Mouse (Mus musculus): ENCODE results near the gene Xlr3b. TPM values are rescaled to one million over a fixed set of nuclear protein-coding genes. Genes with fewer than 3 reads are reported as not detected.

Gene Xlr3b
- polyA plus RNA-seq (2012; fragmentation: generic; extraction: Trizol): not detected

DNA sequence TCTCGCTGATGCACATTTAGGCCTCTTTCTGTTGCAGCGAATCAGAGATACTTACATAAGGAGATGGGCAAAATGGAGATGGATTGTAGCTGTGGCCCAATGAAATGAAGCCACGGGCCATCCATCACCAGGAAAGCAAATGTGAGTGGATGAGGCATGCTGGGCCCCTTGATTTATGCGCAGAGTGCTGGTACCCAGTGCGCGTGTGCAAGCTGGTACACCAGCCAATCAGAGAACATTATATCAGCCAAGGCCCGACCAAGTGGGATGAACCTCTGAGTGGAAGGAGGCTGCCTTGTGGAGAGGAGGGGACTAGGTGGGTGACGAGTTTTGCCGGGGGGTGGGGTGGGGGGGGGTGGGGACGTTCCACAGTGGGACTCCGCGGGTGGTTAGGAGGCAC, at the start of gene Xlr3b:
TSS of gene Xlr3b (plus strand) at position 274 of the 400 bp plus-strand sequence.

GRCm38 (mm10) chrX:73148496-73148895, 43.5 kb upstream of the Xlr3b start, which contains the start of gene Xlr5b:
Xlr5b (plus strand) TSS chrX:73148796.

DNA sequence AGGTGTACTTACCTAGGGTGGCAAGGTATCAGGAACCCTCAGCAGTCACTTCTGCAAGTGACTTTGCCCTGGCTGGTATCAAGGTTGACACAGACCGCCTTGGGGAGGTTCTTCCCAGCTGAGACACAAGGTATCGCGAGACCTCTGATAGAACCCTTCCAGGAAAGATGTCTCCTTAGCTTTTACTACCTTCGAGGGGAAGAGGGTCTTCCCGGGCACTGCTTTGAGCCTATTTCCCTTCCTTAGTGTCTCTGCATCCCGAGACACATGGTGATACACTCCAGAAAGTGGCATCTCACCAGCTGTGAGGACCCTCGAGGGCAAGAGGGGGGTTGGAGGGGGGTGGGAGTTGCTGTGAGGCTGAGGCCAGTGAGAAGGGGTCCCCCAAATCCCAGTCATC, 42.7 kb upstream of the Xlr3b start, which contains the start of gene DXBay18:
TSS of gene DXBay18 (minus strand) at position 101 of the 400 bp plus-strand sequence.

DNA sequence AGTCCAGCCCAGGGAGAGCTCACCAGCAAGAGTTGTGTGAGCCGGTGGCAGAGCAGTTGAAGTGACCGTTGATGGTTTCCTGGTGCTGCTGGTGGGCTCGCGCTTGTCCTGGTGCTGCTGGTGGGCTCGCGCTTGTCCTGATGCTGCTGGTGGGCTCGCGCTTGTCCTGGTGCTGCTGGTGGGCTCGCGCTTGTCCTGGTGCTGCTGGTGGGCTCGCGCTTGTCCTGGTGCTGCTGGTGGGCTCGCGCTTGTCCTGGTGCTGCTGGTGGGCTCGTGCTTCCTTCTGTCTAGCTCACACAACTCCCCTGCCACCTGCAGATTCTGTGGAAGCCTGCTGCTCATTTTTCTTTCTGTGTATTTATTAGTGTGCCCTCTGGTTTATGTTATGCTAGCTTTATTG, 15.1 kb upstream of the Xlr3b start, which contains the start of gene Spin2d:
TSS of gene Spin2d (minus strand) at position 101 of the 400 bp plus-strand sequence.

GRCm38 (mm10) chrX:73213819-73214564, 22.0 kb downstream of the Xlr3b start, which contains the start of gene Xlr4b:
Xlr4b (plus strand) TSS chrX:73214333.

DNA sequence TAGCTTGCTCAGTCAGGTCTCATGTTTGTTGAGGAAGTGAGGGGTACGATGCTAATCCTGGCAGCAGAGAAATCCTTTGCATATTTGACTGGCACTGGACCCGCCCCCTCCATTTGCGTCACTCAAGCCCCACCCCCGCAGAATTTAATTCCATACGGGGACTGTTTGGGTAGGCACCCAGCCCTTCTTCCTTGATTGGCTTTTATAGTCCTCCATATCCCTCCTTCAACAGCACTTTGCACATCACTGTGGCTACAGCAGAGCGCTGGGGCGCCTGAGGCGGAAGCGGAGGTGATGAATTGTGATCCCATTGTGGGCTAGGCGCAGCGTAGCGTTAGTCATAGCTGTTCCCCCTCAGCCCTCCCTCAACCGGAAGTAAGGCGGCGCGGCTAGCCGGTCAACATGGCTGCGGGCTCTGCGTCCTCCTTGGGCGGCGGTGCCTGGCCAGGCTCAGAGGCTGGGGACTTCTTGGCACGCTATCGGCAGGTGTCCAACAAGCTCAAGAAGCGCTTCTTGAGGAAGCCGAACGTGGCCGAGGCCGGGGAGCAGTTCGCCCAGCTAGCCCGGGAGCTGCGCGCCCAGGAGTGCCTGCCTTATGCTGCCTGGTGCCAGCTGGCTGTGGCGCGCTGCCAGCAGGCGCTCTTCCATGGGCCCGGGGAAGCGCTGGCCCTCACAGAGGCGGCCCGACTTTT, 36.1 kb downstream of the Xlr3b start, which contains the start of gene F8a:
TSS of gene F8a (plus strand) at position 378 of the 692 bp plus-strand sequence.

GRCm38 (mm10) chrX:73242821-73243325, 50.9 kb downstream of the Xlr3b start, which contains the start of gene Xlr4c:
Xlr4c (minus strand) TSS chrX:73243130.

Other genes starting within 250 kb of the Xlr3b start
- under 1 TPM in 1 of 2 experiments, not detected in 1; 0.04 TPM for gene Zfp185, start 204.9 kb upstream of the Xlr3b start, polyA plus RNA-seq (2012; fragmentation: generic; extraction: Trizol)
- gene Pnma5, start 155.1 kb upstream of the Xlr3b start, polyA plus RNA-seq (2012; fragmentation: generic; extraction: Trizol): under 1 TPM; 0.05 to 0.25 TPM
- not detected for gene Pnma3, start 127.4 kb upstream of the Xlr3b start, polyA plus RNA-seq (2012; fragmentation: generic; extraction: Trizol)
- not detected for gene Xlr4a, start 109.7 kb upstream of the Xlr3b start, polyA plus RNA-seq (2012; fragmentation: generic; extraction: Trizol)
- under 1 TPM; 0.08 to 0.30 TPM for gene Xlr3a, start 95.1 kb upstream of the Xlr3b start, polyA plus RNA-seq (2012; fragmentation: generic; extraction: Trizol)
- not detected for gene Gm14685, start 75.2 kb upstream of the Xlr3b start, polyA plus RNA-seq (2012; fragmentation: generic; extraction: Trizol)
- gene Xlr5b, start 43.4 kb upstream of the Xlr3b start, polyA plus RNA-seq (2012; fragmentation: generic; extraction: Trizol): not detected
- not detected for gene DXBay18, start 42.8 kb upstream of the Xlr3b start, polyA plus RNA-seq (2012; fragmentation: generic; extraction: Trizol)
- not detected for gene Spin2d, start 15.2 kb upstream of the Xlr3b start, polyA plus RNA-seq (2012; fragmentation: generic; extraction: Trizol)
- gene Xlr4b, start 22.1 kb downstream of the Xlr3b start, polyA plus RNA-seq (2012; fragmentation: generic; extraction: Trizol): not detected
- gene F8a, start 36.1 kb downstream of the Xlr3b start, polyA plus RNA-seq (2012; fragmentation: generic; extraction: Trizol): 1 to 10 TPM; 5.0 to 6.2 TPM
- gene Xlr4c, start 50.9 kb downstream of the Xlr3b start, polyA plus RNA-seq (2012; fragmentation: generic; extraction: Trizol): not detected
- gene Xlr3c, start 73.2 kb downstream of the Xlr3b start, polyA plus RNA-seq (2012; fragmentation: generic; extraction: Trizol): under 1 TPM; 0.04 TPM
- gene Xlr5a, start 100.8 kb downstream of the Xlr3b start, polyA plus RNA-seq (2012; fragmentation: generic; extraction: Trizol): not detected
- not detected for gene Xlr5c, start 100.8 kb downstream of the Xlr3b start, polyA plus RNA-seq (2012; fragmentation: generic; extraction: Trizol)
- gene Gm45015, start 144.6 kb downstream of the Xlr3b start, polyA plus RNA-seq (2012; fragmentation: generic; extraction: Trizol): not detected
- 1 to 10 TPM in 1 of 2 experiments, under 1 TPM in 1; 0.81 to 6.2 TPM for gene Zfp275, start 150.4 kb downstream of the Xlr3b start, polyA plus RNA-seq (2012; fragmentation: generic; extraction: Trizol)
- gene Gm18336, start 206.5 kb downstream of the Xlr3b start, polyA plus RNA-seq (2012; fragmentation: generic; extraction: Trizol): not detected
- gene Zfp92, start 218.9 kb downstream of the Xlr3b start, polyA plus RNA-seq (2012; fragmentation: generic; extraction: Trizol): not detected
- gene Trex2, start 243.1 kb downstream of the Xlr3b start, polyA plus RNA-seq (2012; fragmentation: generic; extraction: Trizol): not detected